Mouse (Mus musculus) midbrain, embryonic 10.5 days (tissue): ENCODE results near the gene Fam126a. TPM values are rescaled to one million over a fixed set of nuclear protein-coding genes. Genes with fewer than 3 reads are reported as not detected.

Experiments used
- DNase-seq: peaks from one replicate; pipeline ENCODE4 v3.0.0-alpha.2; 2017; ENCODE audit warnings: low spot score
- H3K27ac ChIP-seq: fragments of 300-500 bp; sonication (generic); replicated peaks from 2 replicates; pipeline ENCODE4 v1.5.1; 2016; ENCODE audit warnings: mild to moderate bottlenecking
- H3K27me3 ChIP-seq: fragments of 300-500 bp; sonication (generic); 2 replicates; pipeline ENCODE4 v1.6.1; 2016; ENCODE audit warnings: low read depth, mild to moderate bottlenecking; ENCODE audit not compliant: poor library complexity, severe bottlenecking
- H3K36me3 ChIP-seq: fragments of 300-500 bp; sonication (generic); 2 replicates; pipeline ENCODE4 v1.6.1; 2016; ENCODE audit warnings: mild to moderate bottlenecking, moderate library complexity
- H3K4me1 ChIP-seq: fragments of 300-500 bp; sonication (generic); 2 replicates; pipeline ENCODE4 v1.6.1; 2016
- H3K4me3 ChIP-seq: fragments of 300-500 bp; sonication (generic); 2 replicates; pipeline ENCODE4 v1.5.1; 2016; ENCODE audit warnings: mild to moderate bottlenecking, moderate library complexity
- H3K9me3 ChIP-seq: fragments of 300-500 bp; sonication (generic); replicated peaks from 2 replicates; pipeline ENCODE4 v1.6.1; 2016; ENCODE audit warnings: mild to moderate bottlenecking
- WGBS: fragments of 180-500 bp; shearing (Covaris S2); methylation state at CpG from one replicate; pipeline ENCODE4 v1.1.7; 2016; 5-methylcytosine and 5-hydroxymethylcytosine counted together
- polyA plus RNA-seq: library from polyadenylated mRNA; unstranded; fragments of >200 nt; fragmentation: Nextera tagmentation; extraction: Ambion mirVana; gene quantifications from 2 replicates; pipeline ENCODE4 v1.2.1, GENCODE M21; 2016

Gene Fam126a
- 24.6 and 26.7 TPM in 2 replicates for polyA plus RNA-seq

DNA sequence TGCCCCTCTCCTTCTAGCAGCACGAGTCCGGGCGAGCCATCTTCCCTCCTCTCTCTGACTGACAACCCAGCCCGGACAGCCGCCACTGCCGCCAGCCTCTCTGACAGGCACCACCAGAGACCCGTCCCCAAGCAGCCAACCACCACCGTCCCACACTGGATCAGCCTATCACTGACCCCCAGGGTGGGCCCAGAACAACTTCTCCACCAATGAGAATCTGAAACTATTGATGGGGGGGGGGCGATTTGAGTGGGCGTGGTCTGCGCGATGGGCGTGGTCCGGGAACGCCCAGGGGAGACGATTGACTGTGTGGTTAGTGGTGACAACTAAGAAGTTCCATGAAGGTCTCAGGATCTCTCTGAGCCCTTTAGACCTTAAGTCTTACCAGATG lies at the start of gene Fam126a:
Fam126a (minus strand) TSS at position 112 of the 391 bp plus-strand sequence.
- whole genome bisulfite sequencing, result 1% methylated on average over 16 of the region's 16 CpGs
- H3K36me3 ChIP-seq, result no peaks in the 10 kb centered on the region; the same call in 1 of the 2 replicates
- H3K27me3 ChIP-seq, result no peaks in the 10 kb centered on the region
- H3K4me3 ChIP-seq, result peak within 1 kb of the TSS; percentile 84
- H3K9me3 ChIP-seq, result no peaks in the 10 kb centered on the region
- H3K4me1 ChIP-seq, result peaks cover 19% of the 10 kb centered on the region
- H3K27ac ChIP-seq, result peak within 1 kb of the TSS; percentile 92
- peak; percentile 96 for DNase-seq

DNA sequence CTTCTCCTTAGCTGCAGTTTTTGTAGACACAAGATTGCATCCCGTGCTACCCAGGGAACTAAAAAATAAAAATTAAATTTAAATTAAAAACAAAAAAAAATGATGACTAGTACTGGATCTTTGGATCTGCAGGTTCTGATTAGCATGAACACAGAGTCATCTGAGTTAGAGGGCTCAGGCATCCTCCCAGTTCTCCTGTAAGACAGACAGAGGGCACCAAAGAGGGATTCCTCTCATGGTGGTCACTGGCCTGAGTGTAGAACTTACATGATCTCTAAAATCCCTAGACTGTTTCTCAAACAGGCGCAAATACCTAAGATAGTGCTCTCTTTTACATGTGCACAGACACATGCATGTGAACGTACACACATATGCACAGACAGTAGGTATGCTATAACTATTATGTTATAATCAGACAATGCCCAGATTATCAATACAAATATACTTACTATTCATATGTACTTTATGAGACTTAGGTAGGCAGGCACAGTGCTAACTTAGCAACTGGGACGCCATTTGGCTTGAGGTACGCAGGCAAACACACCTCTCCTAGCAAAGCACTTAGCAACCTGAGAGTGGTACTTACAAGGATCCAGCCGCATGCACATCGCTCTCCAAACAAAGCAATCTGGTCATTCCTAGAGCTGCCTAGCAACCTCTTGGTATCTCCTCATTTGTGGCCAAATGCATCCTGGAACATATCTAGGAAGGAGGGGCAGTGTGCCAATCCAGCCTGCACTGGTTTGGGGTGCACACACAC lies 48.1 kb upstream of the Fam126a start:
- peaks cover 41% of the 10 kb centered on the region for H3K4me1 ChIP-seq
- H3K9me3 ChIP-seq, result no peaks in the 10 kb centered on the region
- WGBS, result 82% methylated on average over 7 of the region's 7 CpGs
- H3K27me3 ChIP-seq, result no peaks in the 10 kb centered on the region
- H3K27ac ChIP-seq, result no peak overlapping the region
- no peak overlapping the region for H3K4me3 ChIP-seq
- H3K36me3 ChIP-seq, result no peaks in the 10 kb centered on the region
- no peak for DNase-seq

DNA sequence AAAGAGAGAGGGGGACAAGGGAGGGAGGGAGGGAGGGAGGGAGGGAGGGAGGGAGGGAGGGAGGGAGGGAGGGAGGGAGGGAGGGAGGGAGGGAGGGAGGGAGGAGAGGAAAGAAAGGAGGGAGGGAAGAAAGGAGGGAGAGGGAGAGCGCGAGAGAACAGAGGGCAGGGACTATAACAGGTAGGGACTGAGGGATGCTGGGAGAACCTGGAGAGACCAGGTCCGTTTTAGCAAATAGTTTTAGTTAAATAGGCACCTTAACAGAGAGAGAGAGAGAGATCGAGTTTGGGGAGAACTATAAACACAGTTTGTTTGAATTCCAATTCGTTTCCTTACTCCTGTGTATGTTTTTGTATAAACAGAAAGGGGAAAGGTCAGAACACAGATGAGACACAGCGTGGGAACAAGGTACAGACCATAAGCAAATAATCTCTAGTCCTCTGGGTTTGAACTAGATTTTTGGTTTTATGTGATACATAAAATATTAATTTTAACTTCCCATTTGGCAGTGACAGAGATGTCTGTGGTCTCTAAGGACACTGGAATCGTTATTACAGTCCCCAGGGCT lies 47.3 kb upstream of the Fam126a start:
- Histone ChIP-seq H3K36me3 (no peaks in the 10 kb centered on the region), H3K27me3 (no peaks in the 10 kb centered on the region), H3K27ac (peak overlapping the region; percentile 73; the same call in 1 of the 2 replicates), H3K4me3 (peak overlapping the region; percentile 44), H3K9me3 (no peaks in the 10 kb centered on the region), H3K4me1 (peaks cover 41% of the 10 kb centered on the region)
- WGBS, result 26% methylated on average over 7 of the region's 7 CpGs
- DNase-seq, result no peak

DNA sequence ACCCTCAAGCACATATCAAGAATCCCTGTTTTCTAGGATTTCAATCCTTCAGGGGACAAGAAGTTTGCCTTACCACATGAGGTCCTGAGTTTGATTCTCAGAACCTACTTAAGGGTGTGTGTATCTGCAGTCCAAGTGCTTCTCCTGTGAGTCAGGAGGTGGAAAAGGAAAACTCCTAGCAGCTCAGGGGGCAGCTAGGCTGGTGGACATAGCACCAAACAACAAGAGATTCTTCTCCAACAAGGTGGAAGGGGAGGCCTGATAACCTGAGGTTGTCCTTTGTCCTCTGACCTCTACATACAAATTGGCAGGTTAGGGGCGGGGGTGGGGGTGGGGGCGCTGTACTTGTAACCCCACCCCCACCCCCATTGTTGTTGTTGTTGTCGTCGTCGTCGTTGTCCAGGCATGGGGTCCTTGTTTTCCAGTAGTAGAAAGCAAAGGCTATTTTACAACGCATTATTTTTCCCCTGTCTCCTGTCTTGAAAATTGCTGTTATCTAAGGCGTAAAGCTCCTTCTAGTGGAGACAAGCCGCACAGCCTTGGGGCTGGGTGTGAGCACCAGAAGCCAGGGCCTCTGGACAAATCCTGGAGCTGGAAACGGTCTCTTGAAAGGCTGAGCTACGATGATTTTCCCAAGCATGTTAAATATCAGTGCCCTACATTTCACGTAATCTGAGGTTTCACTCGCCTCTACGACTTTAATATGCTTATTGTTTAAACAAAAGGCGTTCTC lies 46.7 kb upstream of the Fam126a start:
- peak overlapping the region; percentile 73 for H3K27ac ChIP-seq
- peak; percentile 66 for DNase-seq
- H3K4me1 ChIP-seq, result peaks cover 41% of the 10 kb centered on the region
- H3K36me3 ChIP-seq, result no peaks in the 10 kb centered on the region
- no peaks in the 10 kb centered on the region for H3K9me3 ChIP-seq
- peak overlapping the region; percentile 44 for H3K4me3 ChIP-seq
- 5% methylated on average over 15 of the region's 15 CpGs for WGBS
- H3K27me3 ChIP-seq, result no peaks in the 10 kb centered on the region

DNA sequence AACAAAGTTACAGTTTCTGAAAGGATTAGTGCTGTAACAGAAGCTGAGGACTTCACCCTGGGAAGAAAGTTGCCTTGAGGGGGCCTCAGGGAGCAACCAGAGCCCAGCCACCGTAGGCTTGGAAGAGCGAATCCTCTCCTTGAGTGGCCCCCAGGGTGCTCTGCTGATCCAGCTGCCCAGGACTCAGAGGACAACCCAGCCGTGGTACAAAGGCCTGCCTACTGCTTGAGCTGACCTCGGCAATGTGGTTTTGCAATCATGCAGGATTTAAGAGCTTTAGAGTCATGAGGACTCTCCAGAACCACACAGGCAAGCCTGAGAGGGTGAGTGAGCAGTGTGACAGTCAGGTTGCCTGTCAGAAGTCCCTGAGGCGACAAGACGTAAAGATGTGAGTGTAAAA lies 41.5 kb upstream of the Fam126a start:
- H3K4me1 ChIP-seq, result peaks cover 5% of the 10 kb centered on the region
- H3K9me3 ChIP-seq, result no peaks in the 10 kb centered on the region
- WGBS, result 71% methylated on average over 6 of the region's 6 CpGs
- H3K36me3 ChIP-seq, result no peaks in the 10 kb centered on the region
- DNase-seq, result no peak
- no peak overlapping the region for H3K4me3 ChIP-seq
- H3K27me3 ChIP-seq, result no peaks in the 10 kb centered on the region
- H3K27ac ChIP-seq, result no peak overlapping the region

DNA sequence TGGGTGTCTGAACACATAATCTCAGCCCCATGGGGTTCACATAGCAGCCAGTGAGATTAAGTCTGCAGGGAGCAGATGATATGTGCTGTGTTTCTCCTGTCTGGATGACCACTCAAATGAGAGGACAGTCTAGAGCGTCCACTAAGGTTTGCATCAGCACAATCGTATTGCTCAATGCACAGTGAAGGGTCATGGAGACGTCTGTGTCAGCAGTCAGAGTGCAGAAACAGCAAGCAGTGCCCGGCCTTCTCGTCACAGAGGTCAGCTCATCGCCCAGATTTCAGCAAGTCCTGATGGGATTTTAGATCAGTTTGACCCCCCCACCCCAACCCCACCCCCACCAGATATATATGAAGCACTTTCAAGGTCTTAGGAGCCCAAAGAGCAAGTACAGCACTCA lies 38.5 kb upstream of the Fam126a start:
- no peaks in the 10 kb centered on the region for H3K36me3 ChIP-seq
- no peaks in the 10 kb centered on the region for H3K4me1 ChIP-seq
- no peak overlapping the region for H3K27ac ChIP-seq
- no peaks in the 10 kb centered on the region for H3K27me3 ChIP-seq
- WGBS, result 81% methylated on average over 6 of the region's 6 CpGs
- no peaks in the 10 kb centered on the region for H3K9me3 ChIP-seq
- DNase-seq, result no peak
- no peak overlapping the region for H3K4me3 ChIP-seq

DNA sequence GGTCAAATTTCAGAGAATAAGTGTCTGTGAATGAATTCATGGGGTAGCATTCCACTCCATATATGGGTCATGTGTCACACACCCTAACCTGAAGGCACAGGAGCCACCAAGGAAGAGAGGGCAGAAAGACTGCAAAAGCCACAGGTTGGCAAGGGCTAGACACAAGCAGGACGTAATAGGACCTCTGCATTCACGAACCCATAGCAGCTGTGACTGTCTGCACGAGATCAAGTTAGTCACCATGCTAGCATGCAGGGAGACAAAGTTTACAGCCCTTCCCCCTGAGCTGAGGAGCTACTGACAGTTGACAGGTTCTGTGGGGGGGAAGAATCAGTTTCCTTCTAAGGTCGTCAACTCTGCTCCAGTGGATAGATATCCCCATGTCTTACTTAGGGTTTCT lies 33.1 kb upstream of the Fam126a start:
- Histone ChIP-seq H3K36me3 (no peaks in the 10 kb centered on the region), H3K4me3 (no peak overlapping the region), H3K27ac (no peak overlapping the region), H3K27me3 (no peaks in the 10 kb centered on the region), H3K4me1 (no peaks in the 10 kb centered on the region), H3K9me3 (no peaks in the 10 kb centered on the region)
- 80% methylated on average over 4 of the region's 4 CpGs for WGBS
- DNase-seq, result no peak

DNA sequence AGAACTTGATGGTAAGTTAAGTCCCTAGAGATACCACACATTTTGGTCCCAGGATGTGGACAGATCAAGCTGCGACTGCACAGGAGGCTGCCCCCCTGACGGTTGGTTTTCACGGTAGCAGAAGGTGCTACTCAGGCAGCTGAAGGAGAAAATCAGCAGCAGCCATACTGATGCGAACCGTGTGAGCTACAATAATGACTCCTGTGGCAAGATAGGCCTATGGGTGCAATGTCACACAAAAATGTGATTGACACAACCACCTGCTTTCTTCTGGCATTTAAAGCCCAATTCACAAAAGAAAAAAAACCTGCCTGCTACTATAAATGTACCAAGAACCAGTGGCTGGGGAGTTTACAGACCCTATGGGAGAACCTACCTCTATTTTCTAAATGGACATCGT lies 32.5 kb upstream of the Fam126a start:
- DNase-seq, result no peak
- H3K4me1 ChIP-seq, result no peaks in the 10 kb centered on the region
- H3K27me3 ChIP-seq, result no peaks in the 10 kb centered on the region
- 0 out of 2 replicates have a peak, but pooled peaks cover 1% of the 10 kb centered on the region for H3K9me3 ChIP-seq
- WGBS, result 89% methylated on average over 6 of the region's 6 CpGs
- no peak overlapping the region for H3K27ac ChIP-seq
- H3K36me3 ChIP-seq, result no peaks in the 10 kb centered on the region
- no peak overlapping the region for H3K4me3 ChIP-seq

DNA sequence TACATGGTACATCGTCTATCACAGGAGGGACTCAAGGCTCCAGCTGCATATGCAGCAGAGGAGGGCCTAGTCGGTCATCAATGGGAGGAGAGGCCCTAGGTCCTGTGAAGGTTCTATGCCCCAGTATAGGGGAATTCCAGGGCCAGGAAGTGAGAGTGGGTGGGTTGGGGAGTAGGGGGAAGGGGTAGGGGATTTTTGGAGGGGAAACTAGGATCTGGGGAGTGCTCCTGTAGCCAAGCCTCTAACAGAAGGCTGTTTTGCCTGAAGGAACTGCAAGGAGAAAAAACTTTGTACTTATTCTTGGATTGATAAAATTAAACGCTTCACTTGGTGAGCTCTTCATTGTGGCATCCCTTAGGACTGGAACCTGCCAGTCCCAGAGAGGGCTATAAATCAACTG lies 30.5 kb upstream of the Fam126a start:
- Histone ChIP-seq H3K9me3 (peaks cover 7% of the 10 kb centered on the region; the same call in 1 of the 2 replicates), H3K27me3 (no peaks in the 10 kb centered on the region), H3K27ac (no peak overlapping the region), H3K4me1 (no peaks in the 10 kb centered on the region), H3K36me3 (no peaks in the 10 kb centered on the region), H3K4me3 (no peak overlapping the region)
- 80% methylated on average over 3 of the region's 3 CpGs for WGBS
- no peak for DNase-seq

DNA sequence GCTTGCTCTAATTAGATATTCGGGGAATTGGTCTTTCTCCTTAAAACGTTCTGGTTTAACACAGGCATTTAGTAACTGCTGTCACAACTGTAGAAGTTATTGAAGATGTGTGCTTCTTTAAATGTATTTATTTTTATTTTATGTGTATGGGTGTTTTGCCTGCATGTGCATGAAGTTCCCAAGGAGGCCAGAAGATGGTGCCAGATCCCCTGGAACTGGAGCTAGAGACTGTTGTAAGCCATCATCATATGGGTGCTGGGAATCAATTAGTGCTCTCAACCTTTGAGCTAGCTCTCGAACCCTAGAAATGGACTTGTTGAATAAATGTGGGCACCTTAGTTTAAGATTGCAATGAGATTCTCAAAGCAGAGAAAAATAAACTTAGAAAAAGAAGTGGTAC lies 27.1 kb upstream of the Fam126a start:
- Histone ChIP-seq H3K4me3 (no peak overlapping the region), H3K36me3 (no peaks in the 10 kb centered on the region), H3K27me3 (no peaks in the 10 kb centered on the region), H3K27ac (no peak overlapping the region), H3K4me1 (no peaks in the 10 kb centered on the region), H3K9me3 (peaks cover 14% of the 10 kb centered on the region; the same call in 1 of the 2 replicates)
- DNase-seq, result no peak
- 76% methylated on average over 3 of the region's 3 CpGs for WGBS

DNA sequence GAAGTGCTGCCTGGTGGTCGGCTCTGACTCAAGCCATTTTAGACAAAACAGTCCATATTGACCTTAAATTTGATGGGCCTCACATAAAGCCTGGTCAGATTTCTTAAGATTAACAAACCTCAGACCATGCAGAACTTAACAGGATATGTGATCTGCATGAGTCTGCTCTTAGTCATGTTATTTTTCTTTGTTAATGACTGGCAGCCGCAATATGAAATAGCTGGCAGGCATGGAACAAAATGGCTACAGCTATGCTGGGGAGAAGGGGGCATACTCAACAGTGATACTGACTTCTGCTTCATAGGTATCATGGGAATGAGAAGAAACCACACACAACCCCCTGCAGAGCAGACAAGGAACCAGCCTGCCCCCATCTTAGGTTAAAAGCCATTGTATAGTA lies 26.4 kb upstream of the Fam126a start:
- Histone ChIP-seq H3K4me1 (no peaks in the 10 kb centered on the region), H3K27me3 (no peaks in the 10 kb centered on the region), H3K27ac (no peak overlapping the region), H3K4me3 (no peak overlapping the region), H3K9me3 (peaks cover 14% of the 10 kb centered on the region; the same call in 1 of the 2 replicates), H3K36me3 (no peaks in the 10 kb centered on the region)
- no peak for DNase-seq
- WGBS, result 91% methylated on average over 2 of the region's 2 CpGs

DNA sequence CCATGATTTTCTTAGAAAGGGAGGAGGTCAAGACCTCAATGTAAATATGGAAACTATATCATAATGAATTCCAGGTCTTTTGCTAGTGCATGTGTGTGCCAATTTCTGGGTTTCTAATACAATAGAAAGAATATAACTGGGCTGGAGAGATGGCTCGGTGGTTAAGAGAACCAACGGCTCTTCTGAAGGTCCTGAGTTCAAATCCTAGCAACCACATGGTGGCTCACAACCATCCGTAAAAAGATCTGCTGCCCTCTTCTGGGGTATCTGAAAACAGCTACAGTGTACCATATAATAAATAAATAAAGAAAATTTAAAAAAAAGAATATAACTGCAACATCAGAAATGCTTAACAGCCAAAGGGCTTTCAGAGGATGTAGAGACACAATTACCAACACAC lies 23.9 kb upstream of the Fam126a start:
- H3K9me3 ChIP-seq, result peaks cover 14% of the 10 kb centered on the region; the same call in 1 of the 2 replicates
- H3K27ac ChIP-seq, result no peak overlapping the region
- DNase-seq, result no peak
- WGBS, result 83% methylated on average over 3 of the region's 3 CpGs
- no peak overlapping the region for H3K4me3 ChIP-seq
- no peaks in the 10 kb centered on the region for H3K27me3 ChIP-seq
- no peaks in the 10 kb centered on the region for H3K36me3 ChIP-seq
- H3K4me1 ChIP-seq, result no peaks in the 10 kb centered on the region
